Mouse (Mus musculus) C2C12 (cell line): ENCODE measurements at regions not wholly inside any gene's neighbourhood (a gene's known extent, or its start where the extent isn't known, plus 50 kb on each side); places are given as distances from the start of the nearest gene placed in this dataset.

Experiments used
- H3K27me3 ChIP-seq: one replicate; pipeline ENCODE4 v1.6.1; 2011; ENCODE audit not compliant: control insufficient read depth, insufficient read depth, insufficient read length
- H3K36me3 ChIP-seq: one replicate; pipeline ENCODE4 v1.6.1; 2011; ENCODE audit not compliant: control insufficient read depth, insufficient read depth
- H3K4me3 ChIP-seq: one replicate; pipeline ENCODE4 v1.5.1; 2011; ENCODE audit warnings: mild to moderate bottlenecking, control low read depth; ENCODE audit not compliant: poor library complexity, insufficient read depth, severe bottlenecking
- H3K79me2 ChIP-seq: one replicate; pipeline ENCODE4 v1.6.1; 2011; ENCODE audit not compliant: control insufficient read depth, insufficient read depth
- H3K79me3 ChIP-seq: one replicate; pipeline ENCODE4 v1.6.1; 2011; ENCODE audit warnings: low read depth, control low read depth
- H3ac ChIP-seq: one replicate; pipeline ENCODE3; 2011; ENCODE audit warnings: low read depth; ENCODE audit not compliant: control insufficient read depth, insufficient read length
- CEBPB ChIP-seq: IDR thresholded peaks from one replicate; pipeline ENCODE4 v1.6.1; 2011; ENCODE audit warnings: low read depth, mild to moderate bottlenecking, control low read depth, moderate library complexity
- CTCF ChIP-seq: IDR thresholded peaks from one replicate; pipeline ENCODE4 v1.5.1; 2011; ENCODE audit not compliant: control insufficient read depth, insufficient read depth, insufficient read length
- FOSL1 ChIP-seq: IDR thresholded peaks from one replicate; pipeline ENCODE4 v1.8.0; 2011; ENCODE audit warnings: mild to moderate bottlenecking, low read length; ENCODE audit not compliant: poor library complexity, insufficient read depth, severe bottlenecking
- MAX ChIP-seq: IDR thresholded peaks from one replicate; pipeline ENCODE4 v1.6.1; 2011; ENCODE audit warnings: mild to moderate bottlenecking, control low read depth
- MYOD1 ChIP-seq: IDR thresholded peaks from one replicate; pipeline ENCODE4 v1.6.1; 2011; ENCODE audit warnings: low read depth; ENCODE audit not compliant: control insufficient read depth, insufficient read length
- MYOG ChIP-seq: IDR thresholded peaks from one replicate; pipeline ENCODE4 v1.6.1; 2011; ENCODE audit not compliant: control insufficient read depth, insufficient read length; ENCODE audit errors: extremely low read depth
- USF1 ChIP-seq: IDR thresholded peaks from one replicate; pipeline ENCODE4 v1.6.1; 2011; ENCODE audit warnings: low read depth, mild to moderate bottlenecking, control low read depth, moderate library complexity

GRCm38 (mm10) chr15:31815551-31815950 is 213.9 kb downstream of the Fam173b start:
- Histone ChIP-seq H3K79me2 (no peaks in the 10 kb centered on the region), H3K36me3 (no peaks in the 10 kb centered on the region), H3K79me3 (no peaks in the 10 kb centered on the region), H3K4me3 (no peak overlapping the region), H3K27me3 (no peaks in the 10 kb centered on the region), H3ac (no peak overlapping the region)
- TF ChIP-seq MAX = no peak
- no peak for TF ChIP-seq MYOD1
- TF ChIP-seq USF1 = no peak
- no peak for TF ChIP-seq CEBPB
- no peak for TF ChIP-seq FOSL1
- no peak for TF ChIP-seq MYOG
- no peak for TF ChIP-seq CTCF

- Histone ChIP-seq H3K36me3 (no peaks in the 10 kb centered on the region), H3ac (no peak overlapping the region), H3K79me2 (no peaks in the 10 kb centered on the region), H3K4me3 (no peak overlapping the region), H3K79me3 (no peaks in the 10 kb centered on the region), H3K27me3 (no peaks in the 10 kb centered on the region)
- TF ChIP-seq MYOG = no peak
- TF ChIP-seq MAX = no peak
- no peak for TF ChIP-seq MYOD1
- TF ChIP-seq USF1 = no peak
- TF ChIP-seq CTCF = no peak
- no peak for TF ChIP-seq FOSL1
- no peak for TF ChIP-seq CEBPB
Measured at GRCm38 (mm10) chr15:31819219-31819618, 217.6 kb downstream of the Fam173b start.

- TF ChIP-seq FOSL1 (no peak), CEBPB (no peak), CTCF (no peak), MAX (no peak), MYOG (no peak), USF1 (no peak), MYOD1 (no peak)
- no peak overlapping the region for H3ac ChIP-seq
Measured at GRCm38 (mm10) chr15:31827219-31827618, 225.6 kb downstream of the Fam173b start.

GRCm38 (mm10) chr15:31841519-31841918 is 239.9 kb downstream of the Fam173b start:
- H3ac ChIP-seq = no peak overlapping the region
- H3K4me3 ChIP-seq = no peak overlapping the region
- no peaks in the 10 kb centered on the region for H3K79me3 ChIP-seq
- no peaks in the 10 kb centered on the region for H3K27me3 ChIP-seq
- no peak for TF ChIP-seq MYOG
- TF ChIP-seq FOSL1 = no peak
- no peak for TF ChIP-seq MAX
- TF ChIP-seq MYOD1 = no peak
- no peak for TF ChIP-seq CTCF
- no peak for TF ChIP-seq USF1
- TF ChIP-seq CEBPB = no peak
- no peaks in the 10 kb centered on the region for H3K36me3 ChIP-seq
- H3K79me2 ChIP-seq = no peaks in the 10 kb centered on the region

More at GRCm38 (mm10) chr15:31827219-31827618, 225.6 kb downstream of the Fam173b start:
- Histone ChIP-seq H3K36me3 (no peaks in the 10 kb centered on the region), H3K79me2 (no peaks in the 10 kb centered on the region), H3K27me3 (peaks cover 4% of the 10 kb centered on the region), H3K79me3 (no peaks in the 10 kb centered on the region), H3K4me3 (no peak overlapping the region)

GRCm38 (mm10) chr15:31854764-31855163 is 253.1 kb downstream of the Fam173b start:
- TF ChIP-seq CTCF (no peak), MYOG (no peak), MAX (no peak), CEBPB (no peak), MYOD1 (no peak), USF1 (no peak), FOSL1 (no peak)
- H3K79me3 ChIP-seq = no peaks in the 10 kb centered on the region

GRCm38 (mm10) chr15:31855188-31855587 is 253.5 kb downstream of the Fam173b start:
- H3K79me2 ChIP-seq = no peaks in the 10 kb centered on the region
- H3K27me3 ChIP-seq = no peaks in the 10 kb centered on the region
- H3K4me3 ChIP-seq = no peak overlapping the region
- H3K79me3 ChIP-seq = no peaks in the 10 kb centered on the region
- H3K36me3 ChIP-seq = no peaks in the 10 kb centered on the region
- H3ac ChIP-seq = no peak overlapping the region
- no peak for TF ChIP-seq MAX
- TF ChIP-seq CTCF = no peak

More at GRCm38 (mm10) chr15:31854764-31855163, 253.1 kb downstream of the Fam173b start:
- no peak overlapping the region for H3K4me3 ChIP-seq
- H3K36me3 ChIP-seq = no peaks in the 10 kb centered on the region
- no peaks in the 10 kb centered on the region for H3K79me2 ChIP-seq
- H3ac ChIP-seq = no peak overlapping the region
- no peaks in the 10 kb centered on the region for H3K27me3 ChIP-seq
